Mouse (Mus musculus): ENCODE measurements around the gene Khdc4. TPM values are rescaled to one million over a fixed set of nuclear protein-coding genes. Genes with fewer than 3 reads are reported as not detected.

The Khdc4 gene
- polyA plus RNA-seq, 1 experiment, result 19.0 TPM

- no peak for TF ChIP-seq GATA1 (IDR thresholded peaks at IDR 0.05; ENCODE audit: low read length)
Observed at GRCm38 (mm10) chr3:88651669-88652618, 33.7 kb upstream of the Khdc4 start.

- TF ChIP-seq GATA1 (IDR thresholded peaks at IDR 0.05; ENCODE audit: low read length), result no peak
Observed at GRCm38 (mm10) chr3:88652846-88653515, 32.6 kb upstream of the Khdc4 start, which contains the start of gene Rxfp4. Gene Rxfp4, minus strand, starts transcription at chr3:88653142.

DNA sequence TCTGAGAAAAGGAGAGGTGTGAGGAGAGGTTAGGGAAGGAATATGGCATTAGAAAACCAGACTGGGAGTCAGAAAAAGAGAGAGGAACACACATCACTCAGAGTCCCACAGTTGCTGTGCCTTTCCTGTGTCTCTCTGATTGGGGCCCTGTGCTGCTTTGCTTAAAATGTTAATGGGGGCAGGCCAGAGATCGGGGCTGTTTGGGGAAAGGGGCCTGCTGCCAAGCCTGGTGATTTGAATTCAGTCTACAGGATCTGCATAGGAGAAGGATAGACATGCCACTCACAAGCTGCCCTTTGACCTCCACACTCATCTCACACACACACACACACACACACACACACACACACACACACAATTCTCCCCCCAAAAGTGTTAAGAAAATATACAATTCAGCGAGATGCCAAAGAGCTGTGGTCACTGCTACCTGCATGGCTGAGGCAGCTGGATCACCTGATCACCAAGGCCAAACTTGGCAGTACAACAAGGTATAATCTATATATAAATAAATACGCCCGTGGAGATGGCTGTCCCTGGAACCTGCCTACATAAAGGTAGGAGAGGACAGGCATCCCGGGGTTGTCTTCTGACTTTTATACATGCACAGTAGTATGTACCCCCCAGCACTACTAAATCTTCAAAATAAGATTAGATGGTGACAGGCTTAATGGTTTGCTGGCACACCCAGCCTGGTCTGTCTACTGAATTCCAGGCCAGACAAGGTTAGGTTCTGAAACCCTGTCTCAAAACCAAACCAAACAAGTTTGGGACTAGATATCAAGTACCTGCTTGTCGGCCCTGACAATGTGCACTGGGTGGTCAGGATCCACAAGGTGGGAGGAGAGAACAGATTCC lies 31.9 kb upstream of the Khdc4 start:
- TF ChIP-seq GATA1 (IDR thresholded peaks at IDR 0.05; ENCODE audit: low read length), result no peak

GRCm38 (mm10) chr3:88654621-88655020 lies 31.0 kb upstream of the Khdc4 start:
- no peak for TF ChIP-seq GATA1 (IDR thresholded peaks at IDR 0.05; ENCODE audit: low read length)

DNA sequence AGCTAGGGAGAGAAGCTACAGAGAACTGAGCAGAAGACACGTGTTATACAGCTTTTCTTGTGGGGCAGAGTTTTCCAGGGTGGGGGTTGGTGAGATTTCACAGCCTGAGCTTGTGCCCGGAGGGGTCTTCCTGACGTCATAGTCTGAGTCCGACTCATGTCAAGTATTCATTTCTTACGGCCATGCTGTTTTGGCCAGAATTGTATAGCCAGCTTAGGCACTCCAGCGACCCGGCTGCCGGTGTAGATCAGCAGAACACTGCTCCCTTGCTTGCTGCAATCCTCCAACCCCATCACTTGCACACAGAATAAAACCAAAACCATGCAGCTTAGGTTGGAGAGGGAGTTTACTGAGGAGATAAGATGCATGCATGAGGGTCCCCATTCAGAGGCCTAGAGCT lies 30.0 kb upstream of the Khdc4 start:
- no peak for TF ChIP-seq GATA1 (IDR thresholded peaks at IDR 0.05; ENCODE audit: low read length)

GRCm38 (mm10) chr3:88658441-88659127 lies 27.0 kb upstream of the Khdc4 start:
- TF ChIP-seq GATA1 (IDR thresholded peaks at IDR 0.05; ENCODE audit: low read length), result peak; percentile 5

DNA sequence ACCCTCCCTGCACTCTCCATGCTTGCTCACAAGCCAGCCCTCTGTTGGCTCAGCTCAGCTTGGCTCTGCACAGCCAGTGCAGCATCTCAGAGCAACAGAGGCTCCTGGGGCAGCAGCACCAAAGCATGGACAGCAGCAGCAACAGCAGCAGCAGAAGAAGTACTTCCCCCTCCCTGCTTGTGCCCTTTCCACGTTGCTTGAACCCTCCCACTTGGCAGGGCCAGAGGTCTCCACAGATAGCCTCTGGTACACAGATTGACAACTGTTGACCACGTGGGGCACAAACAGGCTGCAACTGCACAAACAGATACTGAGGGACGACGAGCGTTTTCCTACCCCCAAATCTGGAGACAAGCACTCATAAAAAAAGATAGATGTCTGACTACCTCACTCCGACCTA lies 25.8 kb upstream of the Khdc4 start:
- no peak for TF ChIP-seq GATA1 (IDR thresholded peaks at IDR 0.05; ENCODE audit: low read length)

- no peak for TF ChIP-seq GATA1 (IDR thresholded peaks at IDR 0.05; ENCODE audit: low read length)
Observed at GRCm38 (mm10) chr3:88664095-88664494, 21.5 kb upstream of the Khdc4 start.

DNA sequence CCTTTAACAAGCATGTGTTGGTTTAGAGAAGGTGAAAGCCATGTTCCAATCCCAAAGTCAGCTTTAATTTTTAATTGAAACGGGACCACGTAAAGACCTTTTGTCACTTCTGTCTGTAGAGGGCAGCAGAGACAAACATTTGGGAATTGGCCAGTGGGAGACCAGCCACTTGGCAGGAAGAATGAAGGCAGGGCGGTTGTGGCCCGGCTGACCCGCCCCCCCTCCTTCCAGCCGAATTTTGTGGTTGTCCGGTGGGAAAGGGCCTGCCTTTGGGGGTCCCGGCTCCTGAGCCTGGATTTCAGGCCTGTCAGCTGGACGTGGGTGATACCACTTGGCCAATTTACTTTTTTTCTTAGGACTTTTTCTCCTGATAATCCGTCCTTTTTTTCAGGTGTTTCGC lies 8.2 kb upstream of the Khdc4 start:
- no peak for TF ChIP-seq GATA1 (IDR thresholded peaks at IDR 0.05; ENCODE audit: low read length)

GRCm38 (mm10) chr3:88683814-88684213 lies 1.8 kb upstream of the Khdc4 start:
- TF ChIP-seq GATA1 (IDR thresholded peaks at IDR 0.05; ENCODE audit: low read length), result no peak

- no peak for TF ChIP-seq GATA1 (IDR thresholded peaks at IDR 0.05; ENCODE audit: low read length)
Observed at GRCm38 (mm10) chr3:88684236-88684979, 1.2 kb upstream of the Khdc4 start.

DNA sequence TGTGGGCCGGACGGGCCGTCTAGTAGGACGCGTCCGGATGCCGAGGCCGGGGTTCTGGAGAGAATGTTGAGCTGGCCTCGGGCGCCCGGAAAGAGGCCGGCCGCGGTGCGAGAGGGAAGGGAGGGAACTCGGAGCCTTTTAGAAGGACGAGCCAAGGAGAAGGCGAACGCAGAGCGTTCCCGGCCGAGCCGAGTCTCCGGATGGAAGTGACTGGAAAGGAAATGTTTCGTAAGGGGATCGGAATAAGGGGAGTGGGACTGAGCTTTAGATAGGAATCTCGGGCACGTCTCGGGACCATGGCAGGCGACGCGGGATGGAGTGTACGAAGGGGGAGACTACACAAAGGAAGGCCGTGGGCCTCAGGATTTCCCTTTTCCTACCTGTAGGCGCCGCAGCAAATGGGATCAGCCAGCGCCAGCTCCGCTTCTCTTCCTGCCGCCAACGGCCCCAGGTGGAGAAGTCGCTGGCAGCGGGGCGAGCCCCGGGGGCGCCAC lies 402 bp downstream of the Khdc4 start:
- TF ChIP-seq GATA1 (IDR thresholded peaks at IDR 0.05; ENCODE audit: low read length), result no peak

DNA sequence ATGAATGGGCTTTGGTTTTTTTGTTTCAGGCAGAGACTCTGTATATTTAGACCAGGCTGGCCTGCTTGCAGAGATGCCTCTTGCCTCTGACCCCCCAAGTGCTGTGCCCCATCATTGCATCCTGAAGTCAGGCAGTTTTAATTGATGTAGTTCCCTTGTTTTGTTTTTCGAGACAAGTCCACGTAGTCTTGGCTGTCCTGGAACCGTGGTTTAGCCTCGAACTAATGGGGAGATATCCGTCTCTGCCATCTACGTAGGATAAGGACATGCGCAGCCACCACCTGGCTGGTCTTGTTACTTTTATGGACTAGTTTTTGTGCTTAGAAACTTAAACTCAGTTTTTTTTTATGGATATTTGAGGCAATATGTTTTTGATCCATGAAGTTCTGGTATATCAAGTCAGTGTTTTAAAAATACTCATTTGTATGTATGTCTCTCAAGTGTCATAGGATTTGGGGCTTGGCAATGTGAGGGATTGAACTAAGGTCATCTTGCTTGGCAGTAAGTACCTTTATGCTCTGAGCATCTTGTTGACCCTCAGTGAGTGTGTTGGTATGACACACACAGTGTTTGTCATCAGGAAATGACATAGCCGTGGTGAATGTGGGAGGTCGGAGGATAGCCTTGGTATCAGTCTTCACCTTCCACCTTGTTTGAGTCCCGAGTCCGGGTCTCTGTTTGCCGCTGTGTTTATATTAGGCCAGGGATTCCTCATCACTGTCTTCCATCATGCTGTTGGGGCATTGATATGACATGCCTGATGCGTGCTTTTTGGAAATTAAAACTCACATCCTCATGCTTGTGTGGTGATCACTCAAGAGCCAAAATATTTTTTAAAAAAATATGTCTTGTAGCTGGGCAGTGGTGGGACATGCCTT lies 1.4 kb downstream of the Khdc4 start:
- no peak for TF ChIP-seq GATA1 (IDR thresholded peaks at IDR 0.05; ENCODE audit: low read length)
